In the genomic region with DNA sequence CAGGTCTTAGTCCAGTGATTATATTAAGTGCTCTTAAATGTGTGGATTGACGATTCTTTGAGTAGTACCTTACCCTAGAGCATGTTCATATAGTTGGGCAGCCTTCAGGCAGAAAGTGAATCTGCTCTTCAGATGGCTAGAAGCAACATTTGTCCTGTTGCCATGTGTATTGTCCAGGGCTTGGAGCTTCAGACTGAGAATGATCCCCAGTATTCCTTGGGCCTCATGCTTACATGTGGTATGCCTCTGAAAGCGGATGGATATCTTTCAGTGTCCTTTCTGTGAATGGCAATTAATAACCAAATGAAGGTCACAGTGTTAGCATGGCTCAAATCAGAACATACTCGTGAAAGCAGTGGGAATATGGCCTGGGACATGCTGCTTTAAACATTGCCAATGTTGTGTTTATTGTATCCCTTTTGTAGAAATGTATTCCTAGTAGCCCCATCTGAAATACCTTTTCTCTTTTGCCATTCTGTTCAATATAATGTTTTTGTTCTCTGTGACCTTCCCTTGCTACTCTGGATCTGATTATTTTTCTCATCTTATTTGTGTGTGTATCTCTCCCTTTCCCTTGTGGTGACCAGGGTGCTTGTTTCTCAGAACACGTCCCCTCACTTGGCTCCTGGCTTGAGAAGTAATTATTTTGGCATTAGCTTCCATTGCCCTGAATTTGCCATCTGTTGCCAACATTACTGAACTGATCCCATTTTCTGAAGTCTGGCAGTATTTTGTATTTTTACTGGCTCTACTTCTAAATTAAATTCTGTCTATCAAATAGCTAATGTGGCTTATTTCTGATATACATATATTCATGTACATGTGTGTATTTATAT, we compare ENCODE assay signal across 12 mouse cellular contexts.
A peak's percentile ranks its signal among the peaks of the same experiment; 100 is the strongest.
DNase-seq lines count a peak whose midpoint lies in the region; ATAC-seq and TF ChIP-seq lines count a peak whose summit lies in the region.
"Had no signal": no experiment of that assay in that cellular context is flagged by ENCODE, and none has a peak within 500 bp of the region (broad histone marks: within the 10 kb centered on the region; RNA-seq: fewer than 3 reads in every experiment).

No protein-coding gene starts in this region.

- no peaks in the 10 kb centered on the region for H3K9me3 ChIP-seq in forebrain, postnatal 0 days (ENCODE audit: low read length)
- H3K9me3 ChIP-seq in midbrain, embryonic 16.5 days (replicated peaks; ENCODE audit: control insufficient read depth, low read length, poor library complexity, severe bottlenecking), result no peaks in the 10 kb centered on the region
- H3K9me3 ChIP-seq: embryonic facial prominence, embryonic 15.5 days; heart, embryonic 12.5 days; lung, embryonic 15.5 days had no signal

- H3K4me1 ChIP-seq in cerebellum, adult 2 months (ENCODE audit: control insufficient read depth, insufficient read depth, low read length), result peaks cover 7% of the 10 kb centered on the region; the same call in 1 of the 2 replicates
- peaks cover 4% of the 10 kb centered on the region; the same call in 1 of the 2 replicates for H3K4me1 ChIP-seq in forebrain, postnatal 0 days (ENCODE audit: insufficient read depth)
- H3K4me1 ChIP-seq in midbrain, embryonic 16.5 days (ENCODE audit: control insufficient read depth, insufficient read depth, low read length), result peaks cover 6% of the 10 kb centered on the region
- H3K4me1 ChIP-seq: embryonic facial prominence, embryonic 15.5 days; heart, embryonic 12.5 days; lung, embryonic 15.5 days had no signal

- peak; percentile 19 for DNase-seq in left cerebral cortex, postnatal 4 days
- no peak for DNase-seq in left cerebral cortex, adult 18-20 months (ENCODE audit: low spot score in 2 of 2)
- peak; percentile 46 to 92 for DNase-seq in cerebellum, adult 2 months
- peak; percentile 51 for DNase-seq in forebrain, postnatal 0 days
- no peak for DNase-seq in kidney, postnatal 36 days
- DNase-seq in lung, postnatal 10 days, result no peak
- DNase-seq: adrenal gland, adult 8-10 months had no signal

- no peak; the same call in 1 of the 2 replicates for TF ChIP-seq CTCF in cerebellum, adult 2 months (IDR thresholded peaks at IDR 0.05; ENCODE audit: borderline replicate concordance, insufficient read depth, low read depth, low read length)
- no peak for TF ChIP-seq CTCF in forebrain, postnatal 0 days (IDR thresholded peaks at IDR 0.05; ENCODE audit: low read depth)

- H3K27ac ChIP-seq in cerebellum, adult 2 months (ENCODE audit: insufficient read depth, low read length), result peak overlapping the region; percentile 22; the same call in 1 of the 2 replicates
- H3K27ac ChIP-seq in forebrain, postnatal 0 days (ENCODE audit: low read depth, low read length), result 0 out of 2 replicates have a peak overlapping the region, but pooled peaks have one; percentile 24
- H3K27ac ChIP-seq in midbrain, embryonic 16.5 days (ENCODE audit: low read length), result peak overlapping the region; percentile 42; the same call in 1 of the 2 replicates
- H3K27ac ChIP-seq: embryonic facial prominence, embryonic 15.5 days; lung, embryonic 15.5 days had no signal

- no peak overlapping the region for H3K9ac ChIP-seq in forebrain, postnatal 0 days
- H3K9ac ChIP-seq in midbrain, embryonic 16.5 days (ENCODE audit: low read depth, low read length), result no peak overlapping the region
- H3K9ac ChIP-seq: embryonic facial prominence, embryonic 15.5 days; heart, embryonic 12.5 days; lung, embryonic 15.5 days had no signal

- H3K4me3 ChIP-seq in cerebellum, adult 2 months (replicated peaks; ENCODE audit: insufficient read depth, low read depth, low read length), result no peak overlapping the region
- no peak overlapping the region for H3K4me3 ChIP-seq in forebrain, postnatal 0 days (ENCODE audit: low read depth, low read length)
- H3K4me3 ChIP-seq in midbrain, embryonic 16.5 days (ENCODE audit: low read depth, low read length), result no peak overlapping the region
- H3K4me3 ChIP-seq: embryonic facial prominence, embryonic 15.5 days; heart, embryonic 12.5 days; lung, embryonic 15.5 days had no signal

- no peaks in the 10 kb centered on the region for H3K27me3 ChIP-seq in cerebellum, adult 2 months (ENCODE audit: control insufficient read depth, insufficient read depth, low read length)
- no peaks in the 10 kb centered on the region for H3K27me3 ChIP-seq in forebrain, postnatal 0 days (ENCODE audit: insufficient read depth, low read length)
- H3K27me3 ChIP-seq in midbrain, embryonic 16.5 days (ENCODE audit: control insufficient read depth, insufficient read depth, low read depth, low read length), result no peaks in the 10 kb centered on the region
- H3K27me3 ChIP-seq: CH12.LX; embryonic facial prominence, embryonic 15.5 days; heart, embryonic 12.5 days; lung, embryonic 15.5 days had no signal

- no peak; the same call in 1 of the 2 replicates for ATAC-seq in forebrain, postnatal 0 days
- no peak; the same call in 1 of the 2 replicates for ATAC-seq in midbrain, embryonic 16.5 days

- WGBS in cerebellum, adult 2 months, result 22% methylated on average over 4 of the region's 4 CpGs
- WGBS in forebrain, postnatal 0 days, result 43% methylated on average over 4 of the region's 4 CpGs
- 56% methylated on average over 4 of the region's 4 CpGs for WGBS in midbrain, embryonic 16.5 days

- intact Hi-C loops in left cerebral cortex, postnatal 4 days (cut with DNase I), result no loop called here

- no peaks in the 10 kb centered on the region for H3K36me3 ChIP-seq in forebrain, postnatal 0 days (ENCODE audit: insufficient read depth)
- no peaks in the 10 kb centered on the region for H3K36me3 ChIP-seq in midbrain, embryonic 16.5 days (ENCODE audit: control insufficient read depth, insufficient read depth, low read length)
- H3K36me3 ChIP-seq: embryonic facial prominence, embryonic 15.5 days; heart, embryonic 12.5 days; lung, embryonic 15.5 days had no signal

- H3K4me2 ChIP-seq in forebrain, postnatal 0 days (ENCODE audit: low read depth), result no peak overlapping the region
- H3K4me2 ChIP-seq in midbrain, embryonic 16.5 days (ENCODE audit: low read length), result no peak overlapping the region
- H3K4me2 ChIP-seq: embryonic facial prominence, embryonic 15.5 days; heart, embryonic 12.5 days; lung, embryonic 15.5 days had no signal

- TF ChIP-seq POLR2A in cerebellum, adult 2 months (IDR thresholded peaks at IDR 0.05; ENCODE audit: borderline replicate concordance, insufficient read depth, low read length), result no peak

Comparison
In these comparisons a context has a peak if more than half of its experiments do, and no peak if none do; other contexts are left out.
1. DNase-seq: peak in left cerebral cortex, postnatal 4 days (single experiment), cerebellum, adult 2 months (2 of 2) and forebrain, postnatal 0 days (single experiment); none in left cerebral cortex, adult 18-20 months (0 of 2), kidney, postnatal 36 days (0 of 2) and lung, postnatal 10 days (single experiment).
2. Peak in every context shown above with its lines, with median percentiles within 50 percentile points of each other: H3K27ac ChIP-seq.